Mouse (Mus musculus): Measurements from ENCODE around the gene Nxn. TPM values are rescaled to one million over a fixed set of nuclear protein-coding genes. Genes with fewer than 3 reads are reported as not detected.
A peak's percentile ranks its signal among the peaks of the same experiment; 100 is the strongest.

Nxn gene
- polyA plus RNA-seq, 1 experiment from 2014 or later, result 57.3 TPM

GRCm38 (mm10) chr11:76258511-76258910, 140.4 kb downstream of the Nxn start:
- ATAC-seq (ENCODE audit: low FRiP score), result no peak
- 0 out of 2 replicates have a peak, but pooled peaks cover 7% of the 10 kb centered on the region for H3K36me3 ChIP-seq
- H3K4me3 ChIP-seq, result no peak overlapping the region
- H3K9ac ChIP-seq, result no peak overlapping the region
- peaks cover 56% of the 10 kb centered on the region for H3K4me1 ChIP-seq
- H3K27ac ChIP-seq, result no peak overlapping the region
- H3K27me3 ChIP-seq, result no peaks in the 10 kb centered on the region
- 65% methylated on average over 6 of the region's 6 CpGs for WGBS
- H3K9me3 ChIP-seq (replicated peaks), result no peaks in the 10 kb centered on the region
- no peak overlapping the region for H3K4me2 ChIP-seq (replicated peaks)

GRCm38 (mm10) chr11:76257386-76257785, 141.6 kb downstream of the Nxn start:
- Histone ChIP-seq H3K9ac (no peak overlapping the region), H3K4me1 (peaks cover 48% of the 10 kb centered on the region)
- 76% methylated on average over 4 of the region's 4 CpGs for WGBS

GRCm38 (mm10) chr11:76256129-76256528, 142.8 kb downstream of the Nxn start:
- no peak overlapping the region for H3K4me3 ChIP-seq
- H3K4me1 ChIP-seq, result peaks cover 35% of the 10 kb centered on the region
- no peaks in the 10 kb centered on the region for H3K9me3 ChIP-seq (replicated peaks)
- H3K4me2 ChIP-seq (replicated peaks), result no peak overlapping the region
- 45% methylated on average over 5 of the region's 5 CpGs for WGBS
- no peak overlapping the region for H3K9ac ChIP-seq
- ATAC-seq (ENCODE audit: low FRiP score), result no peak
- 0 out of 2 replicates have a peak, but pooled peaks cover 9% of the 10 kb centered on the region for H3K36me3 ChIP-seq
- H3K27me3 ChIP-seq, result no peaks in the 10 kb centered on the region
- H3K27ac ChIP-seq, result peak overlapping the region; percentile 52; the same call in 1 of the 2 replicates

More at GRCm38 (mm10) chr11:76257386-76257785, 141.6 kb downstream of the Nxn start:
- Histone ChIP-seq H3K27ac (no peak overlapping the region), H3K9me3 (replicated peaks) (no peaks in the 10 kb centered on the region), H3K36me3 (0 out of 2 replicates have a peak, but pooled peaks cover 7% of the 10 kb centered on the region), H3K27me3 (no peaks in the 10 kb centered on the region), H3K4me3 (no peak overlapping the region), H3K4me2 (replicated peaks) (no peak overlapping the region)
- no peak for ATAC-seq (ENCODE audit: low FRiP score)

- no peak overlapping the region for H3K4me3 ChIP-seq
- no peak overlapping the region for H3K4me2 ChIP-seq (replicated peaks)
- ATAC-seq (ENCODE audit: low FRiP score), result no peak
- no peaks in the 10 kb centered on the region for H3K27me3 ChIP-seq
- H3K9ac ChIP-seq, result 0 out of 2 replicates have a peak overlapping the region, but pooled peaks have one; percentile 13
- peaks cover 29% of the 10 kb centered on the region for H3K4me1 ChIP-seq
- H3K9me3 ChIP-seq (replicated peaks), result no peaks in the 10 kb centered on the region
- peaks cover 15% of the 10 kb centered on the region; the same call in 1 of the 2 replicates for H3K36me3 ChIP-seq
- 65% methylated on average over 4 of the region's 4 CpGs for WGBS
- no peak overlapping the region for H3K27ac ChIP-seq
Measured at GRCm38 (mm10) chr11:76255431-76256001, 143.4 kb downstream of the Nxn start.

- H3K36me3 ChIP-seq, result peaks cover 31% of the 10 kb centered on the region
- peaks cover 21% of the 10 kb centered on the region for H3K4me1 ChIP-seq
- peak overlapping the region; percentile 45 for H3K27ac ChIP-seq
- ATAC-seq (ENCODE audit: low FRiP score), result 0 out of 2 replicates have a peak, but pooled peaks have one; percentile 33
- WGBS, result 77% methylated on average over 4 of the region's 4 CpGs
- no peak overlapping the region for H3K4me2 ChIP-seq (replicated peaks)
- H3K9ac ChIP-seq, result peak overlapping the region; percentile 10; the same call in 1 of the 2 replicates
- H3K9me3 ChIP-seq (replicated peaks), result no peaks in the 10 kb centered on the region
- no peaks in the 10 kb centered on the region for H3K27me3 ChIP-seq
- H3K4me3 ChIP-seq, result no peak overlapping the region
Measured at GRCm38 (mm10) chr11:76253918-76254264, 145.0 kb downstream of the Nxn start.

GRCm38 (mm10) chr11:76253145-76253917, 145.6 kb downstream of the Nxn start:
- 52% methylated on average over 5 of the region's 5 CpGs for WGBS
- Histone ChIP-seq H3K36me3 (peaks cover 34% of the 10 kb centered on the region), H3K4me2 (replicated peaks) (no peak overlapping the region), H3K9ac (no peak overlapping the region), H3K9me3 (replicated peaks) (no peaks in the 10 kb centered on the region), H3K4me1 (peaks cover 21% of the 10 kb centered on the region), H3K27ac (peak overlapping the region; percentile 45; the same call in 1 of the 2 replicates), H3K4me3 (no peak overlapping the region), H3K27me3 (no peaks in the 10 kb centered on the region)
- peak; percentile 70; the same call in 1 of the 2 replicates for ATAC-seq (ENCODE audit: low FRiP score)

- no peaks in the 10 kb centered on the region for H3K27me3 ChIP-seq
- H3K4me1 ChIP-seq, result peaks cover 21% of the 10 kb centered on the region; the same call in 1 of the 2 replicates
- H3K27ac ChIP-seq, result no peak overlapping the region
- H3K4me2 ChIP-seq (replicated peaks), result no peak overlapping the region
- peaks cover 32% of the 10 kb centered on the region for H3K36me3 ChIP-seq
- H3K9ac ChIP-seq, result no peak overlapping the region
- 62% methylated on average over 3 of the region's 3 CpGs for WGBS
- no peak for ATAC-seq (ENCODE audit: low FRiP score)
- no peak overlapping the region for H3K4me3 ChIP-seq
- H3K9me3 ChIP-seq (replicated peaks), result no peaks in the 10 kb centered on the region
Measured at GRCm38 (mm10) chr11:76252036-76252435, 146.9 kb downstream of the Nxn start.

GRCm38 (mm10) chr11:76247239-76247638, 151.7 kb downstream of the Nxn start:
- Histone ChIP-seq H3K4me1 (peaks cover 18% of the 10 kb centered on the region), H3K9ac (no peak overlapping the region), H3K36me3 (peaks cover 32% of the 10 kb centered on the region), H3K27ac (no peak overlapping the region), H3K4me3 (no peak overlapping the region), H3K9me3 (replicated peaks) (no peaks in the 10 kb centered on the region), H3K4me2 (replicated peaks) (no peak overlapping the region), H3K27me3 (no peaks in the 10 kb centered on the region)
- ATAC-seq (ENCODE audit: low FRiP score), result no peak
- 43% methylated on average over 2 of the region's 2 CpGs for WGBS

GRCm38 (mm10) chr11:76246439-76246838, 152.5 kb downstream of the Nxn start:
- H3K9me3 ChIP-seq (replicated peaks), result no peaks in the 10 kb centered on the region
- peaks cover 18% of the 10 kb centered on the region for H3K4me1 ChIP-seq
- no peaks in the 10 kb centered on the region for H3K27me3 ChIP-seq
- no peak for ATAC-seq (ENCODE audit: low FRiP score)
- H3K4me3 ChIP-seq, result no peak overlapping the region
- H3K27ac ChIP-seq, result no peak overlapping the region
- H3K9ac ChIP-seq, result no peak overlapping the region
- no peak overlapping the region for H3K4me2 ChIP-seq (replicated peaks)
- H3K36me3 ChIP-seq, result peaks cover 32% of the 10 kb centered on the region

GRCm38 (mm10) chr11:76243811-76244546, 155.0 kb downstream of the Nxn start:
- Histone ChIP-seq H3K27ac (peak overlapping the region; percentile 79; the same call in 1 of the 2 replicates), H3K9ac (peak overlapping the region; percentile 84), H3K9me3 (replicated peaks) (no peaks in the 10 kb centered on the region), H3K36me3 (peaks cover 23% of the 10 kb centered on the region), H3K27me3 (no peaks in the 10 kb centered on the region), H3K4me1 (peaks cover 18% of the 10 kb centered on the region), H3K4me3 (peak overlapping the region; percentile 64), H3K4me2 (replicated peaks) (peak overlapping the region; percentile 82)
- 4% methylated on average over 33 of the region's 34 CpGs for WGBS
- peak; percentile 75 for ATAC-seq (ENCODE audit: low FRiP score)

- ATAC-seq (ENCODE audit: low FRiP score), result peak; percentile 88
- Histone ChIP-seq H3K9me3 (replicated peaks) (no peaks in the 10 kb centered on the region), H3K9ac (peak within 1 kb of the TSS; percentile 84), H3K4me3 (peak within 1 kb of the TSS; percentile 64), H3K36me3 (peaks cover 22% of the 10 kb centered on the region), H3K27ac (peak within 1 kb of the TSS; percentile 79), H3K4me2 (replicated peaks) (peak within 1 kb of the TSS; percentile 82), H3K27me3 (no peaks in the 10 kb centered on the region), H3K4me1 (peaks cover 18% of the 10 kb centered on the region)
- WGBS, result under 1% methylated on average over 61 of the region's 61 CpGs
Measured at GRCm38 (mm10) chr11:76242901-76243810, 155.8 kb downstream of the Nxn start, which contains the start of the genes Mrm3 and Glod4. Gene Mrm3, plus strand, starts transcription at chr11:76243715. Gene Glod4, minus strand, starts transcription at chr11:76243725.
